Mouse (Mus musculus): ENCODE results near the gene Fpr-rs4. TPM values are rescaled to one million over a fixed set of nuclear protein-coding genes. Genes with fewer than 3 reads are reported as not detected.
"Not testable (repeated sequence)": the region's sequence is repeated elsewhere in the genome, so short reads cannot be mapped to it uniquely, and the experiment has no call there.

The Fpr-rs4 gene
- not detected for total RNA-seq (2021)

- DNase-seq (ENCODE audit: extremely low spot score in 1 of 2, low spot score in 1 of 2): no peak
Observed at GRCm38 (mm10) chr17:18021433-18021832, at the start of gene Fpr-rs4. TSS of gene Fpr-rs4 (plus strand) at chr17:18021733.

GRCm38 (mm10) chr17:17973443-17973842 lies 48.1 kb upstream of the Fpr-rs4 start:
- no peak for DNase-seq (ENCODE audit: extremely low spot score in 1 of 2, low spot score in 1 of 2)

GRCm38 (mm10) chr17:17981232-17981631 lies 40.3 kb upstream of the Fpr-rs4 start:
- not testable (repeated sequence) for DNase-seq (ENCODE audit: extremely low spot score in 1 of 2, low spot score in 1 of 2)

- no peak for DNase-seq (ENCODE audit: extremely low spot score in 1 of 2, low spot score in 1 of 2)
Observed at GRCm38 (mm10) chr17:18004752-18005151, 16.8 kb upstream of the Fpr-rs4 start.

- DNase-seq (ENCODE audit: extremely low spot score in 1 of 2, low spot score in 1 of 2): no peak
Observed at GRCm38 (mm10) chr17:18049124-18049523, 27.6 kb downstream of the Fpr-rs4 start, which contains the start of gene Vmn2r124. TSS of gene Vmn2r124 (plus strand) at chr17:18049424.

Other genes with a start within 250 kb of the Fpr-rs4 start
- gene Spaca6, start 194.6 kb upstream of the Fpr-rs4 start, total RNA-seq (2021): 100 to 1,000 TPM in 1 of 2 experiments, 10 to 100 TPM in 1; 48.8 to 109 TPM
- gene Has1, start 166.5 kb upstream of the Fpr-rs4 start, total RNA-seq (2021): under 1 TPM; 0.40 to 0.42 TPM
- not detected for gene Fpr1, start 137.8 kb upstream of the Fpr-rs4 start, total RNA-seq (2021)
- gene Fpr2, start 133.9 kb upstream of the Fpr-rs4 start, total RNA-seq (2021): not detected
- not detected for gene Fpr3, start 133.9 kb upstream of the Fpr-rs4 start, total RNA-seq (2021)
- gene Vmn2r124, start 27.7 kb downstream of the Fpr-rs4 start, total RNA-seq (2021): under 1 TPM in 1 of 2 experiments, not detected in 1; 0.05 TPM
- gene Vmn2r91, start 63.3 kb downstream of the Fpr-rs4 start, total RNA-seq (2021): not detected
- not detected for gene Vmn2r92, start 130.2 kb downstream of the Fpr-rs4 start, total RNA-seq (2021)